Mouse (Mus musculus): Measurements from ENCODE around the gene Ccdc167.

DNA sequence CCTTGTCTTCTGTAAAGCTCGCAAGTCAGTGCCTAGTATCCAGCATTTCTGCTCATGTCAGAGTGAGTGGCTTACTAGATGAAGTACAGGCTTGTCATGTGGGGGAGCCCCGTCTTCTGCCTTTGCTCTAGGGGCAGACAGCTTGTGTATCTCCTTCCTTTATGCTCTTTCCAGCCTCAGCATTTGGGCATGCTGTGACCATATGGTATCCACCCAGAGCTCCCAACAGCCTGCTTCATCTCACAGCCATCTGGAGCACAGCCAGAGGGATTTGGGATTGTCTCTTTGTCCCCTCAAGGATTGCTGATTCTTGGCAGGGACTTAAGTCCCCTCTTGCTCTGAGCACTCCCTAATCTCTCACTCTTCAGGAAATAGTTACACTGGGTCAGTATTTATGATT is 36.7 kb downstream of the Ccdc167 start:
- no peak for TF ChIP-seq EP300 (IDR thresholded peaks at IDR 0.05; ENCODE audit: low read depth)
- no peak for TF ChIP-seq CTCF (IDR thresholded peaks at IDR 0.05; ENCODE audit: low read depth)

All from liver, postnatal 0 days (tissue).